In the genomic region with DNA sequence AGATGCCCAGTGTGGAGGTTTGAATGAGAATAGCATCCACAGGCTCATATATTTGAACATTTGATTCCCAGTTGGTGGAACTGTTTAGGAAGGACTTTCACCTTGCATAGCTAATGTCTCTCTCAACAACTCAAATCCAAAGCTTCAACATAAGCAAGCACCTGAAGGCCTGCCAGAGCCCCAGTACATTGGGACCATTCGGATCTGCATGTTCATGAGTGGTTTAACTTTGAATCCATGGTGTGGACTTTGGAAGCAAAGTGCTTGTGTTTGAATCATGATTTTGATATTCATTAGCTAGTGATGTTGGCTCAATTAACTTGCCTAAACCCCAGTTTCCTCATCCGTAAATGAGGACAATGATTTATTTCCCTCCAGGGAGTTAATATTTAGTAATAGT, we compare ENCODE assay signal across 27 mouse cellular contexts. TPM values are rescaled to one million over a fixed set of nuclear protein-coding genes. Genes with fewer than 3 reads are reported as not detected.
"Had no signal": no experiment of that assay in that cellular context is flagged by ENCODE, and none has a peak within 500 bp of the region (broad histone marks: within the 10 kb centered on the region; RNA-seq: fewer than 3 reads in every experiment).

No protein-coding gene starts in this region.

- H3K4me3 ChIP-seq: midbrain, embryonic 10.5 days; midbrain, embryonic 12.5 days; myocyte; neural tube, embryonic 13.5 days; neural tube, embryonic 15.5 days had no signal

- H3K36me3 ChIP-seq: midbrain, embryonic 10.5 days; midbrain, embryonic 12.5 days; neural tube, embryonic 13.5 days; neural tube, embryonic 15.5 days had no signal

- H3K4me1 ChIP-seq: midbrain, embryonic 10.5 days; midbrain, embryonic 12.5 days; neural tube, embryonic 13.5 days; neural tube, embryonic 15.5 days had no signal

- H3K27ac ChIP-seq: midbrain, embryonic 10.5 days; midbrain, embryonic 12.5 days; neural tube, embryonic 13.5 days; neural tube, embryonic 15.5 days had no signal

- DNase-seq: lung, adult 18-20 months; lung, embryonic 14.5 days; lung, postnatal 10 days; lung, postnatal 4 days; midbrain, embryonic 14.5 days; retina, postnatal 1 day; right cerebral cortex, adult 18-20 months; right cerebral cortex, postnatal 25 days; right cerebral cortex, postnatal 4 days; spleen, adult 18-20 months; thymus, adult 18-20 months; thymus, postnatal 14 days; thymus, postnatal 36 days had no signal

- H3K9me3 ChIP-seq: midbrain, embryonic 10.5 days; midbrain, embryonic 12.5 days; neural tube, embryonic 13.5 days; neural tube, embryonic 15.5 days had no signal

- H3K9ac ChIP-seq: lung, embryonic 14.5 days; midbrain, embryonic 12.5 days; neural tube, embryonic 13.5 days; neural tube, embryonic 15.5 days had no signal

- H3K27me3 ChIP-seq: midbrain, embryonic 12.5 days; neural tube, embryonic 13.5 days; neural tube, embryonic 15.5 days had no signal

- H3K4me2 ChIP-seq: lung, embryonic 14.5 days; midbrain, embryonic 12.5 days; neural tube, embryonic 13.5 days; neural tube, embryonic 15.5 days had no signal

- ATAC-seq: midbrain, embryonic 16.5 days had no signal

RNA-seq across cellular contexts. Expression of gene Gm37419, which starts 21.6 kb away (rescaled TPM):
- total RNA-seq: megakaryocyte, adult 5-6 weeks; megakaryocyte-erythroid progenitor cell, adult 5-6 weeks had no signal
- polyA plus RNA-seq: lung, embryonic 14.5 days; lung, embryonic 16.5 days; midbrain, embryonic 10.5 days; midbrain, embryonic 12.5 days; midbrain, embryonic 14.5 days; midbrain, embryonic 16.5 days; myocyte; neural tube, embryonic 11.5 days; neural tube, embryonic 13.5 days; neural tube, embryonic 15.5 days; small intestine, adult 2 months; stomach, embryonic 14.5 days; stomach, embryonic 16.5 days; thymus, postnatal 0 days had no signal
